Mouse (Mus musculus): ENCODE measurements at regions not wholly inside any gene's neighbourhood (a gene's known extent, or its start where the extent isn't known, plus 50 kb on each side); places are given as distances from the start of the nearest gene placed in this dataset.
A peak's percentile ranks its signal among the peaks of the same experiment; 100 is the strongest.

DNA sequence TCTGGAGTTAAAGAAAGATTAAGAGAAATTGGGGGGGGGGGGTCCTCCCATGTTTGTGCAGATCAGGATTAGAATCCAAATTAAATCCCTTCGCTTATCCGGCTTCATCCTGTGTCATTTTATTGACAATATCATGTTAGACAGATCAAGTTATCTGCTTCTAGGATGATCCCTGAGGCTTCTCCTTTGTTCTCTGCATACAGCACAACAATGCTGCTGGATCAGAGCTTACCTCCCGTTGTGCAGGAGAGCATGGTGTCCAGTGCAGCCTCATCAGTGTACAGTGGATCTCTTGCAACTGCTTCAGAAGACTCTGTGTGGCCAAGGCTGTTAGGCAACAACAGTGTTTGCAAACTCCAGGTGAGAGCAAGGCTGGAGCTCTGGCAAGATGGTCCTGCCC is 344.7 kb downstream of the Ice1 start:
- DNase-seq (ENCODE audit: low spot score), result no peak
- 50% methylated on average over 3 of the region's 3 CpGs for WGBS
- peaks cover 6% of the 10 kb centered on the region; the same call in 1 of the 2 replicates for H3K4me1 ChIP-seq

DNA sequence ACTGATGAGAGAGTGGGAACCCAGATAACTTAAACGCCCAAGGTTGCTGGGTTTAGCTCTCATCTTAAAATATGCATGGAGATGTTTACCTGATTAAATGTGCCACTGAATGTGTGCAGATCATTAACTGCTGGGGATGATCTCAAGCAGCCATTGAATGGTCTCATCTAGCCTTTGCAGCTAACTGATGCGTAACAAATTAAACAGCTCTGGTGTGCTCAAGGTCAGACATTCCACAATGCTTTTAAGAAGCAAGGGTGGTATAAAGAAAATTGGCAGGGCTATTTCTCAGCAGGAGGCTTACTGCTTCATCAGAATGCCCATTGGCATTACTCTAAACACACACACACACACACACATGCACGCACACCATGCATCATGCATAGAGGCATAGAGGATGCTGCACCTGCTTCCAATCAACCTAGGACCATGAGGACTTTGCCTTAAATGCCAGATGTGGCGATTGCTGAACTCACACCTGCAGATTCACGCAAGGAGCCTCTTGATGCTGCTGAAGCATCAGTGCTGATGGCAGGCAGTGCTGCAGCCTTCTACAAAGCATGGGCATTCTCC is 333.4 kb downstream of the Ice1 start:
- no peak for DNase-seq (ENCODE audit: low spot score)
- Histone ChIP-seq H3K27ac (replicated peaks) (no peak overlapping the region), H3K9me3 (replicated peaks) (no peaks in the 10 kb centered on the region), H3K4me3 (no peak overlapping the region), H3K27me3 (ENCODE audit: low read depth, poor library complexity, severe bottlenecking) (no peaks in the 10 kb centered on the region), H3K36me3 (no peaks in the 10 kb centered on the region), H3K4me1 (peaks cover 6% of the 10 kb centered on the region; the same call in 1 of the 2 replicates)
- 74% methylated on average over 5 of the region's 5 CpGs for WGBS

More for the DNA sequence above, 344.7 kb downstream of the Ice1 start:
- Histone ChIP-seq H3K27ac (replicated peaks) (0 out of 2 replicates have a peak overlapping the region, but pooled peaks have one; percentile 13), H3K27me3 (ENCODE audit: low read depth, poor library complexity, severe bottlenecking) (no peaks in the 10 kb centered on the region; the same call in 1 of the 2 replicates), H3K9me3 (replicated peaks) (peaks cover 2% of the 10 kb centered on the region), H3K4me3 (no peak overlapping the region), H3K36me3 (no peaks in the 10 kb centered on the region)

DNA sequence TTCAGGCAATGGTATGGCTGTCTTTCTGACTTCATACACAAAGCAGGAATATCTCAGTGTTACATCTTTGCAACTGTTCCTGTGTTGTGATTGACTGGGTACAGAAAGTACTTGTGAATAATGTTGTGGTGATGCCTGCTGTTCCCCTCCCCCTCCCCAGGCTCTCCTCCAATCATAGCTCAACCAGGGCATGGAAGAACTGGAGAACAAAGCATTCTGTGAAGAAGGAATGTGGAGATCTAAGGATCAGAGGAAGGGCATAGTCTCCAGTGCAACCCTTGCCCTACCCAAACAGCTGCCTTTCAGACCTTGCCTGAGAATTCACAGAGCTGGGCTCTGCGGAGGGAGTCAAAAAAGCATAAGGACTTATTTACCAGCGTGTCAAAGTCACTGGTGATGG is 326.9 kb downstream of the Ice1 start:
- H3K9me3 ChIP-seq (replicated peaks), result no peaks in the 10 kb centered on the region
- peaks cover 17% of the 10 kb centered on the region for H3K4me1 ChIP-seq
- no peaks in the 10 kb centered on the region for H3K27me3 ChIP-seq (ENCODE audit: low read depth, poor library complexity, severe bottlenecking)
- peak; percentile 25 for DNase-seq (ENCODE audit: low spot score)
- H3K36me3 ChIP-seq, result no peaks in the 10 kb centered on the region
- H3K4me3 ChIP-seq, result no peak overlapping the region
- peak overlapping the region; percentile 67 for H3K27ac ChIP-seq (replicated peaks)
- 52% methylated on average over 2 of the region's 2 CpGs for WGBS

DNA sequence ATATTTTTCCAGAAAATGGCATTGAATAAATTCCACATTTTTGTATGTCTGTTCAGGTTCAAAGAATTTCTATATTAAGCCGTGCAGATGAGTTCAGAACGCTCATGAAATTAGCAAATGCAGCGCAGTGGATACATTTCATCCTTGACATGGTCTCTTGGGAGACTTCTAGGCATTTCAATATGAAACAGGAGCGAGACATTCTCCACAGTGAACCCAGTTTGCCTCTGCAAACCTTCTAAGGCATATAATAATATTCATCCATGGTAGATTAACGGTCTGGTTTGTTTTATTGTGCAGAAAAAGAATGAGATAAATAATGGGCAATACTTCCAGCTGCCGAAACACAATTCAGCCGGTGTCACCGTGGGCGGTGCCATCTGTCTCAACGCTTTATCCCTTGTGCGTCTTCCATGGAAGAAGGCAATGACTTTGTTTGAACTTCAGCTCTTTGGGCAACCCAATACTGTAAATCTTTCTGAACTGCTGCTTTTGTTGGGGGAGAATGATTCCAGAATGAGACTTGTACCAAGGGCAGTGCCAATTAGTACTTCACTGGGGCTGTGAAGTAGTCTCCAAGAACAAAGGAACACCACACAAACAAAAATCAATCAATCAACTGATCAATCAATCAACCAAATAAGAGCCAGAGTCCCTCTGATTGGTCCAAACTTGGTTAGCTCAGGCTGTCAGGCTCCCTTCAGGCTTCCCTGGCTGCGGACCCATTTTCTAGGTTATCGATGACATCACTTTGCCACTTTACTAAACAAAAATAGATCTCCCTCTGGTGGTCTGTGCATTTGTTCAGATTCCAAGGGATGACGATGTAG is 326.0 kb downstream of the Ice1 start:
- Histone ChIP-seq H3K4me1 (peaks cover 17% of the 10 kb centered on the region), H3K9me3 (replicated peaks) (no peaks in the 10 kb centered on the region), H3K36me3 (no peaks in the 10 kb centered on the region), H3K4me3 (no peak overlapping the region), H3K27ac (replicated peaks) (peak overlapping the region; percentile 67; the same call in 1 of the 2 replicates), H3K27me3 (ENCODE audit: low read depth, poor library complexity, severe bottlenecking) (no peaks in the 10 kb centered on the region)
- no peak for DNase-seq (ENCODE audit: low spot score)
- WGBS, result 88% methylated on average over 14 of the region's 14 CpGs

DNA sequence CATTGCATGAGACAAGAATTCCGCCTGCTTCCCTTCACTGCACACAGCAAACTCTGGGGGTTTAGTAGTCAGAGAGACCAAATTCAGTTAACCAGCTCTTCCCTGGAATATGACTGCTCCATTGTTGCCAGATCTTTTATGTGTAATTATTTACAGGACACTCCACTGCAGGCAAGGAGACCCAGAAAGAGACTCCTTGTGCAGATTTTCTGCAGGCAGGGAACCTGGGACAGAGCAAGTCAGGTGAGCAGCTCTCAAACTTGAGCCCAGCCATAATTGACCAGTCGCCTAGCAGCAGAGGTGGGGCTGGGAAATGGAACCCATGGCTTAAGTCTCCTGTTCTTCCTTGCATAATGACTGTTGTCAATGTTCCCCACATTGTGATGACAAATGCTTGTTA is 324.2 kb downstream of the Ice1 start:
- H3K36me3 ChIP-seq, result no peaks in the 10 kb centered on the region
- no peak overlapping the region for H3K4me3 ChIP-seq
- H3K27me3 ChIP-seq (ENCODE audit: low read depth, poor library complexity, severe bottlenecking), result no peaks in the 10 kb centered on the region
- no peak for DNase-seq (ENCODE audit: low spot score)
- no peak overlapping the region for H3K27ac ChIP-seq (replicated peaks)
- peaks cover 17% of the 10 kb centered on the region for H3K4me1 ChIP-seq
- H3K9me3 ChIP-seq (replicated peaks), result no peaks in the 10 kb centered on the region
- whole genome bisulfite sequencing, result 83% methylated on average over 2 of the region's 2 CpGs

DNA sequence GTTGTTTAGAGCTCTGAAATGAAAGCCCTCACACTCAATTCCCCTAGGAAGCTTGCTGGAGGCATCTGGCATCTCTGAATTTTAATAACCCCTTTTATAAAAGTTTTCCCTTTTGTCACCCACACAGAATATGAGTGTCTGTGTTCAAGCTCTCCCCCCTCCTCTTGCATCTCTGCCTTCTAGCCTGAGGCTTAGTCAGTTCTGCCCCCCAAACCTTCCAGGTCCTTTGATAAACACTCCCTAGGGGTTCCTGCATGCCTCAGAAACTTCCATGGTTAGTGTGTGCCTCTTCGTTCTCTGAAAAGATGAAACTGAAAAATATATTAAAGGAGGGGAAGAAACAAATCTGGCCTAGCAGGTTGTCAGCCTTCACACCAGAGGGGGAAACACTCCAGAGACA is 313.9 kb downstream of the Ice1 start:
- Histone ChIP-seq H3K4me3 (no peak overlapping the region), H3K4me1 (no peaks in the 10 kb centered on the region), H3K27me3 (ENCODE audit: low read depth, poor library complexity, severe bottlenecking) (no peaks in the 10 kb centered on the region), H3K9me3 (replicated peaks) (no peaks in the 10 kb centered on the region), H3K27ac (replicated peaks) (no peak overlapping the region), H3K36me3 (no peaks in the 10 kb centered on the region)
- DNase-seq (ENCODE audit: low spot score), result no peak
- 87% methylated on average over 1 of the region's 1 CpGs for WGBS

DNA sequence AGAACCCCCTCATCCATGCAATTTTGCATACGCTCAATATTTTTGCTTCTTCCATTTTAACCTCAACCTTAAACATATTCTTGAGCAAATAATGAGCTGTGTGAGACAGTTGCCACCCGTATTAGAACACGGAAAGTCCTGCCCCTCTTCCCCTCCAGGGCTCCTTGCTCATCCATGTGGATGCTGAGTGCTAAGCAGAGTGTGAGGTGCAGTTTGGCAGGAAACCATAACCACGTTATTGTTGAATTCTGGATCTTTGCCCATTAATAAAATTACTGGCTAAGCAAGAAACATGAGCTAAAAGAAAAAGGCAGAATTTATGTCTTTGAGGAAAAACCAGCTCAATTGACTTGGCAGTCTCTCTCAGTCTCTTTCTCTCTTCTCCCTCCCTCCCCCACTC is 301.4 kb downstream of the Ice1 start:
- Histone ChIP-seq H3K9me3 (replicated peaks) (no peaks in the 10 kb centered on the region), H3K4me3 (no peak overlapping the region), H3K27me3 (ENCODE audit: low read depth, poor library complexity, severe bottlenecking) (no peaks in the 10 kb centered on the region), H3K36me3 (no peaks in the 10 kb centered on the region), H3K27ac (replicated peaks) (no peak overlapping the region), H3K4me1 (peaks cover 5% of the 10 kb centered on the region; the same call in 1 of the 2 replicates)
- DNase-seq (ENCODE audit: low spot score), result no peak
- 86% methylated on average over 4 of the region's 4 CpGs for WGBS

DNA sequence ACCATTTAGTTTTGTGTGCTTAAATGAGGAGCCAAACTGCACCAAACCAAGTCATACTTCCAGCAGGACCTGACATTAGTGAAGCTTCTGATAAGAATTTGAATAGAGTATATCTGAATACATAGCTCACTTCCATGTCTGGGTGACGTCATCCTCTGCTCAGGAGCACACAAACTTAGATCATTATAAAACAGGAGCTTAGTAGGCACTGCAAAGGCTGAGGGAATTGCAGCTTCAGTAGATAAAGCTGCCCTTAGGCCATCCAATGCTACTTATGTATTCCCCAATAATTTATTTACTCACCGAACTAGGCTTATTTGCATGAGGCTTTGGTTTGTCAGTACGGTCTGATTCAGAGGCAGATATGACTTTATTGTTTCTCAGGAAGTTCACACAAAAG is 297.0 kb downstream of the Ice1 start:
- 85% methylated on average over 3 of the region's 3 CpGs for WGBS
- Histone ChIP-seq H3K27me3 (ENCODE audit: low read depth, poor library complexity, severe bottlenecking) (no peaks in the 10 kb centered on the region), H3K9me3 (replicated peaks) (no peaks in the 10 kb centered on the region), H3K4me1 (peaks cover 31% of the 10 kb centered on the region), H3K27ac (replicated peaks) (no peak overlapping the region), H3K4me3 (no peak overlapping the region), H3K36me3 (no peaks in the 10 kb centered on the region)
- no peak for DNase-seq (ENCODE audit: low spot score)

DNA sequence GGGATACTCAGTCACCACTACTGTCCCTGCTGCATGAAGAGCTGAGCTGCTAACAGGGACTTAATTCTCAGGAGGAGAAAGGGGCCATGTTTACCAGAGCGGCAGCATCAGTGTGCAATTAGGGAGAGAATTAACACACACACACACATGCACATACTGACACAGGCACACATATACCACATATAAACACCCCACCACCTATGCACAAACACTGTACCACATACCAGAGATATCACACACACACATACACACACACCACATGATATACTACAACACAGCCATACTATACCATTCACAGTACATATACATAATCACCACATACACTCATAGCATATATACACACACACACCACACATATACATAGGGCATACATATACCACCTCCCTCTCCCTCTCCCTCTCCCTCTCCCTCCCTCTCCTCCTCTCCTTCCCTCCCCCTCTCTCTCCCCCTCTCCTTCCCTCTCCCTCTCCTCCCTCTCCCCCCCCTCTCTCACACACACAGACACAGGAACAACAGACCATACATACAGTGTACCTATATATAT is 294.2 kb downstream of the Ice1 start:
- DNase-seq (ENCODE audit: low spot score), result no peak
- WGBS, result 86% methylated on average over 1 of the region's 1 CpGs
- H3K27ac ChIP-seq (replicated peaks), result 0 out of 2 replicates have a peak overlapping the region, but pooled peaks have one; percentile 23
- no peaks in the 10 kb centered on the region for H3K36me3 ChIP-seq
- H3K27me3 ChIP-seq (ENCODE audit: low read depth, poor library complexity, severe bottlenecking), result no peaks in the 10 kb centered on the region
- H3K9me3 ChIP-seq (replicated peaks), result no peaks in the 10 kb centered on the region
- H3K4me1 ChIP-seq, result peaks cover 31% of the 10 kb centered on the region
- H3K4me3 ChIP-seq, result no peak overlapping the region

DNA sequence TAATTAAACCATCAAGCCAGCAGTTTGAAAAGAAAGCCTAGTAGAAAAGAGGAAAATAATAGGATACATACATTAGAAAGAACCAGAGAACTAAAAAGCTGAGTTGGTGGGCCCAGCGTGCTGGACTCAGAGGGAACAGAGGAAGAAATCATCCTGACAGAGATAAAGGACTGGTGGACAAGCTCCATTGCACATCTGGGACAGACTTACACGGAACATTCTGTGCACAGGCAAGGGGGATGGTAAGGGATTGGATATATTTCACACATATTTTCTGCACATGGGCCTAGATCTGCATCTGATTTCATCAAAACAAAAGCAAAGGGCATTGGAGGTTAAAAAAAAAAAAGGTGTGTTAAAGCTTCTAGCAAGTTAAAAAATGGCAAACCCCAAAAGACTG is 293.5 kb downstream of the Ice1 start:
- H3K4me1 ChIP-seq, result peaks cover 31% of the 10 kb centered on the region
- H3K9me3 ChIP-seq (replicated peaks), result no peaks in the 10 kb centered on the region
- no peak for DNase-seq (ENCODE audit: low spot score)
- no peak overlapping the region for H3K27ac ChIP-seq (replicated peaks)
- H3K36me3 ChIP-seq, result no peaks in the 10 kb centered on the region
- no peaks in the 10 kb centered on the region for H3K27me3 ChIP-seq (ENCODE audit: low read depth, poor library complexity, severe bottlenecking)
- H3K4me3 ChIP-seq, result no peak overlapping the region
- WGBS, result 54% methylated on average over 2 of the region's 2 CpGs

DNA sequence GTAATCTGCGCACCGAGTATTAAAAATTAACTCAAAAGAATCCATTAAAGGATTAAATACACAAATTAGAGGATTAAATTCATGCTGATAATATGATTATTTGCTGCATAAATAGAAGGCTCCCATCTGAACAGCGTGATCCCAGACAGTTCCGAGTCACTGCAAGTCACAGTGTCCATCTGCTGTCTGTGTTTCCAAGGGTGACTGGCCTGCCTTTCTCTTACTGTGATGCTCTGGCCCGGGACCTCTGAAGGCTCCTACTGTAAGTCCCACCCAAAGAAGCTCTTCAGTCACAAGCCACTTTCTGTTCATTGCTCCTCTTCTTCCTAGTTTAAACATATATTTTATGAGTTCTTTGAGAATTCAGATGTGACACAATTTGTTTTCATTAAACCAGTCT is 293.1 kb downstream of the Ice1 start:
- no peak overlapping the region for H3K4me3 ChIP-seq
- H3K4me1 ChIP-seq, result peaks cover 31% of the 10 kb centered on the region
- no peak for DNase-seq (ENCODE audit: low spot score)
- WGBS, result 64% methylated on average over 5 of the region's 5 CpGs
- no peaks in the 10 kb centered on the region for H3K27me3 ChIP-seq (ENCODE audit: low read depth, poor library complexity, severe bottlenecking)
- H3K27ac ChIP-seq (replicated peaks), result no peak overlapping the region
- no peaks in the 10 kb centered on the region for H3K9me3 ChIP-seq (replicated peaks)
- H3K36me3 ChIP-seq, result no peaks in the 10 kb centered on the region

DNA sequence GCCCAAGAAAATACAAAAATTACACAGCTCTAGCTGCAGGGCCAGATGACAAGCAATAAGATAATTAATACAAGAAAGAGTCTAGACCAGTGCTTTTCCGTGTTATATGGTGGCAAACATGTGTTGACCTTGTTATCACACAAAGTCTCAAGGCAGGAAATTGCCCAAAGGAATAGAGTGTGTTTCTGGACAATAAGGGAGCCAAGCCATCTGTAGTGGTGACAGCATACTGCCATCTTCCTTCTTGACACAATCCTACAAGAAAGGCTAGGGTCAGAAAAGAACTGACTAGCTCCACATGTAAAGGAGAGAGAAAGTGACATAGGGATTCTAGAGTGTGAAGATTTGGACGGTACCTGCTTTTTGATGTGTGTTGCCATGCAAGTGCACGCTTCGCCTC is 289.0 kb downstream of the Ice1 start:
- Histone ChIP-seq H3K4me3 (no peak overlapping the region), H3K27ac (replicated peaks) (no peak overlapping the region), H3K27me3 (ENCODE audit: low read depth, poor library complexity, severe bottlenecking) (no peaks in the 10 kb centered on the region), H3K36me3 (no peaks in the 10 kb centered on the region), H3K4me1 (peaks cover 29% of the 10 kb centered on the region), H3K9me3 (replicated peaks) (no peaks in the 10 kb centered on the region; the same call in 1 of the 2 replicates)
- WGBS, result 92% methylated on average over 4 of the region's 4 CpGs
- DNase-seq (ENCODE audit: low spot score), result no peak

DNA sequence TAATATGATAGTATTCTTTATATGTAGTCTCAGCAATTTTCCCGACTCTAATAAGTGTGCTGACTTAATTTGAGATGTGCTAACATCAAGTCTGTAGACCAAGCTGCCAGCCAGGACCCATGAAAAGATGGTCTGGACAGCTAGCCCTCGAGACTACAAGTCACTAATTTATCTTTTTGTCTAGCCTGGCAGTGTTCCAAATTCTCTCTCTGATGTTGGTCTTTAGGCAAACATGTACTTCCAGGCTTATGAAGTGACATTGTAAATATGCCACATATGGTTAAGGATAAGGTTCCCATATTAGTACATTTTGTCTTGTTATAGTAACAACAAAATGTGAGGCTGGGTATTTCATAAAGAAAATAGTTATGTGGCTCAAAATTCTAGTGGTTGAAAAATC is 288.5 kb downstream of the Ice1 start:
- Histone ChIP-seq H3K4me3 (no peak overlapping the region), H3K27ac (replicated peaks) (no peak overlapping the region), H3K27me3 (ENCODE audit: low read depth, poor library complexity, severe bottlenecking) (no peaks in the 10 kb centered on the region), H3K9me3 (replicated peaks) (no peaks in the 10 kb centered on the region; the same call in 1 of the 2 replicates), H3K36me3 (no peaks in the 10 kb centered on the region), H3K4me1 (peaks cover 24% of the 10 kb centered on the region)
- DNase-seq (ENCODE audit: low spot score), result no peak
- 77% methylated on average over 2 of the region's 2 CpGs for WGBS
